Comparison of ENCODE assay signal across 17 mouse cellular contexts in the genomic region with DNA sequence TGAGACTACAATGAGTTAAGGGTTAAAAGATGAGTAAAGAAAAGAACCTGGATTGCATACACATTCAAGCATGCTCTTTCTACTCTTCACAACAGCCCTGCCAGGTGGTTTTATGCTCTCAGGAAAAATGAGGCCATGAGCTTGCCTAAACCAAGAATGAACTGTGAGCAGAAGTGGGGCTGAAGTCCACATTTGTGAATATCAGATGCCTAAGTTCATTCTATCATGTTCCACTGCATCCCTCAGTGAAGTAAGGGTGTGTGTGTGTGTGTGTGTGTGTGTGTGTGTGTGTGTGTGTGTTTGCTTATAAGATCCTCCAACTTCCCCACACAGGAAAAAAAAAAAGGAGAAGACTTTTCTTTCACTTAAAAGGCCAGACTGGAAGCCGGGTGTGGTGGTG.
"Had no signal": no experiment of that assay in that cellular context is flagged by ENCODE, and none has a peak within 500 bp of the region (broad histone marks: within the 10 kb centered on the region; RNA-seq: fewer than 3 reads in every experiment).

No protein-coding gene starts in this region.

- H3K4me1 ChIP-seq: liver, embryonic 13.5 days; liver, embryonic 15.5 days; lung, embryonic 15.5 days; midbrain, embryonic 10.5 days; midbrain, embryonic 12.5 days; midbrain, embryonic 15.5 days; neural tube, embryonic 12.5 days; stomach, embryonic 15.5 days had no signal

- H3K9ac ChIP-seq: liver, embryonic 13.5 days; liver, embryonic 15.5 days; liver, postnatal 0 days; lung, embryonic 15.5 days; midbrain, embryonic 12.5 days; midbrain, embryonic 15.5 days; neural tube, embryonic 12.5 days; stomach, embryonic 15.5 days had no signal

- H3K4me2 ChIP-seq: liver, embryonic 13.5 days; liver, embryonic 15.5 days; lung, embryonic 15.5 days; midbrain, embryonic 12.5 days; midbrain, embryonic 15.5 days; neural tube, embryonic 12.5 days; stomach, embryonic 15.5 days had no signal

- H3K27ac ChIP-seq: liver, embryonic 13.5 days; liver, embryonic 15.5 days; lung, embryonic 15.5 days; macrophage; midbrain, embryonic 10.5 days; midbrain, embryonic 12.5 days; midbrain, embryonic 15.5 days; neural tube, embryonic 12.5 days; stomach, embryonic 15.5 days; stomach, postnatal 0 days had no signal

- H3K27me3 ChIP-seq: liver, embryonic 15.5 days; lung, embryonic 15.5 days; stomach, embryonic 15.5 days had no signal

- DNase-seq: liver, embryonic 13.5 days; liver, postnatal 0 days; lung, adult 2 months; lung, postnatal 14 days; lung, postnatal 36 days; right cerebral cortex, postnatal 14 days; thymus, postnatal 4 days had no signal

- ATAC-seq: liver, postnatal 0 days; lung, postnatal 0 days; midbrain, embryonic 15.5 days had no signal

- H3K9me3 ChIP-seq: liver, embryonic 13.5 days; liver, embryonic 15.5 days; lung, embryonic 15.5 days; midbrain, embryonic 10.5 days; midbrain, embryonic 12.5 days; midbrain, embryonic 15.5 days; neural tube, embryonic 12.5 days; stomach, embryonic 15.5 days had no signal

- H3K36me3 ChIP-seq: liver, embryonic 13.5 days; liver, embryonic 15.5 days; lung, embryonic 15.5 days; midbrain, embryonic 10.5 days; midbrain, embryonic 12.5 days; midbrain, embryonic 15.5 days; neural tube, embryonic 12.5 days; stomach, embryonic 15.5 days had no signal

- H3K4me3 ChIP-seq: liver, embryonic 13.5 days; liver, embryonic 15.5 days; lung, embryonic 15.5 days; midbrain, embryonic 10.5 days; midbrain, embryonic 12.5 days; midbrain, embryonic 15.5 days; neural tube, embryonic 12.5 days; stomach, embryonic 15.5 days had no signal
